Mouse (Mus musculus): ENCODE measurements around the gene Erp27. TPM values are rescaled to one million over a fixed set of nuclear protein-coding genes. Genes with fewer than 3 reads are reported as not detected.
A peak's percentile ranks its signal among the peaks of the same experiment; 100 is the strongest.

The Erp27 gene
- polyA plus RNA-seq, 1 experiment from 2014 or later: 0.62 TPM

GRCm38 (mm10) chr6:136950171-136950570 lies 28.2 kb upstream of the Erp27 start:
- Histone ChIP-seq H3K4me3 (no peak overlapping the region), H3K9ac (no peak overlapping the region), H3K27ac (no peak overlapping the region), H3K36me3 (no peaks in the 10 kb centered on the region), H3K9me3 (no peaks in the 10 kb centered on the region), H3K4me1 (no peaks in the 10 kb centered on the region), H3K27me3 (no peaks in the 10 kb centered on the region), H3K4me2 (no peak overlapping the region)
- 88% methylated on average over 2 of the region's 2 CpGs for WGBS
- no peak for ATAC-seq (ENCODE audit: borderline replicate concordance, extremely low read depth, low FRiP score, low TSS enrichment)

DNA sequence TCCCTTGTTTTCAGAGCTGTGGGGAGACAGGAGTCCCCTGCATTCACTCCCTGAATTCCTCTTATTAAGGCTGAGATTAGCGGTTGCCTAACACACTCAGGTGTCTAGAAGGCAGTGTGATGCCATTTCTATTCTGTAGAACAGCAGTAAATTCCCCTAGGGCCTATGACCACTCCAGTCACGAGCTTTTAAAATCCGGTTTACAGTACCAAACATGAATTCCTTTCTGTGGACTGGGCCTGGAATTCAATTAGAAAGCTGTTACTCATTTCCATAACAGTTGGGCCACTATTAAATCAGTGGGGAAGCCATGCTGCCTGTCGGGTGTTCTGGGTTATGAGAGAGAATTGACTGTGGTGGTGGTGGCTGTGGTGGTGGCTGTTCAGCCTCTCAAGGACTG lies 25.7 kb upstream of the Erp27 start:
- 73% methylated on average over 4 of the region's 4 CpGs for WGBS
- H3K4me1 ChIP-seq: no peaks in the 10 kb centered on the region
- H3K4me2 ChIP-seq: no peak overlapping the region
- no peak overlapping the region for H3K4me3 ChIP-seq
- no peaks in the 10 kb centered on the region for H3K36me3 ChIP-seq
- H3K9me3 ChIP-seq: no peaks in the 10 kb centered on the region
- H3K27me3 ChIP-seq: no peaks in the 10 kb centered on the region
- no peak overlapping the region for H3K27ac ChIP-seq
- H3K9ac ChIP-seq: no peak overlapping the region
- no peak for ATAC-seq (ENCODE audit: borderline replicate concordance, extremely low read depth, low FRiP score, low TSS enrichment)

DNA sequence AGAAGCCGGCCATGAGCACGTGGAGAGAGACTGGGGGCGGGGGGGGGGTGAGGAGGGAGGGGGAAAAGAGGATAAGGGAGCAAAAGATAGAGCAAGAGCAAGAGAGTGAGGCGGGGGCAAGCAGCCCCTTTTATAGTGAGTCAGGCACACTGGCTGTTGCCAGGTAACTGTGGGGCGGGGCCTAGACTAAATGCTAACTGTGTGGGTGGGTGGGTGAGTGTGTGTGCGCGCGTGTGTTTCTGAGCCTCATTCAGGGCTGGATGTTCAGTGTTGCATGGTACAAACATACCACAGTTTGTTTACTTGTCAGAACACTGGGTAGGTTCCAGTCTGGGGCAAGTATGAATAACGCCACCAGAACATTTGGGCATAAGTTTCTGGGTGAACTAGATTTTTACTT lies 25.0 kb upstream of the Erp27 start:
- no peak overlapping the region for H3K9ac ChIP-seq
- no peaks in the 10 kb centered on the region for H3K27me3 ChIP-seq
- 46% methylated on average over 9 of the region's 9 CpGs for WGBS
- ATAC-seq (ENCODE audit: borderline replicate concordance, extremely low read depth, low FRiP score, low TSS enrichment): no peak
- no peaks in the 10 kb centered on the region for H3K9me3 ChIP-seq
- no peak overlapping the region for H3K27ac ChIP-seq
- peaks cover 2% of the 10 kb centered on the region; the same call in 1 of the 2 replicates for H3K4me1 ChIP-seq
- H3K4me2 ChIP-seq: no peak overlapping the region
- no peak overlapping the region for H3K4me3 ChIP-seq
- no peaks in the 10 kb centered on the region for H3K36me3 ChIP-seq

DNA sequence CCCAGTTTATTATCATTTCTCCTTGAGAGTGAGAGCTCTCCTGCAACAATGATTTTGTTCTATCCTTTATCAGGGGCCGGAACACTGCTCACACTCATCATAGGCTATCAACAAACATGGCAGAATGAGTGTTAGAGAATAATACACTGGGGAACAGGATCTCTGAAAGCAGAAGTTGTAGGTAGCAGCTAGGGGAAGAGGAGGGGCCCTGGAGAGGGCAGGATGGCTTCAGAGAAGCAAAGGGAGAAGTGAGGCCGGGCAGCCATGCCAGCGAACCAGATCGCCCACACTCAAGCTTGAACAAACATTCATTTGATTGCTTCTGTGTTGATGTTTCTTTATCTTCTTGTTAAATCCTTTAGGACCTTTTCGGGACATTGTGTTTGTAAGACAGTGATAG lies 24.3 kb upstream of the Erp27 start:
- H3K27me3 ChIP-seq: no peaks in the 10 kb centered on the region
- 59% methylated on average over 5 of the region's 5 CpGs for WGBS
- H3K4me1 ChIP-seq: peaks cover 9% of the 10 kb centered on the region
- H3K27ac ChIP-seq: no peak overlapping the region
- H3K4me2 ChIP-seq: no peak overlapping the region
- H3K9ac ChIP-seq: no peak overlapping the region
- no peak overlapping the region for H3K4me3 ChIP-seq
- H3K9me3 ChIP-seq: no peaks in the 10 kb centered on the region
- H3K36me3 ChIP-seq: no peaks in the 10 kb centered on the region
- no peak for ATAC-seq (ENCODE audit: borderline replicate concordance, extremely low read depth, low FRiP score, low TSS enrichment)

GRCm38 (mm10) chr6:136944511-136944910 lies 22.5 kb upstream of the Erp27 start:
- Histone ChIP-seq H3K9ac (no peak overlapping the region), H3K27ac (no peak overlapping the region), H3K27me3 (no peaks in the 10 kb centered on the region), H3K9me3 (no peaks in the 10 kb centered on the region), H3K4me1 (peaks cover 25% of the 10 kb centered on the region), H3K36me3 (no peaks in the 10 kb centered on the region), H3K4me3 (no peak overlapping the region), H3K4me2 (no peak overlapping the region)
- WGBS: 62% methylated on average over 8 of the region's 8 CpGs
- no peak for ATAC-seq (ENCODE audit: borderline replicate concordance, extremely low read depth, low FRiP score, low TSS enrichment)

DNA sequence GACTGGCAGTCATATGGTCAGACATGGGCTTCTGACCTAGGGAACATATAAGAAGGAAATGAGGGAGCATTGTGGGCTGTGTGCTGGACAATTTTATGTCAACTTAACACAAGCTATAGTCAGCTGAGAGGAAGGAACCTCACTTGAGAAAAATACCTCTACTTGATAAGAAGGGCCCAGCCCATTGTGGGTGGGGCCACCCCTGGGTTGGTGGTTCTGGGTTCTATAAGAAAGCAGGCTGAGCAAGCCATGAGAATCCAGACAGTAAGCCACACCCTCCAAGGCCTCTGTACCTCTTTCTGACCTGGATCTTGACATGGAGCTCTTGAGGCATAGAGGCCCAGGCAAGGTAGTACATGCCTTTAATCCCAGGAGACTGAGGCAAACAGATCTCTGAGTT lies 21.4 kb upstream of the Erp27 start:
- no peak overlapping the region for H3K4me2 ChIP-seq
- no peaks in the 10 kb centered on the region for H3K27me3 ChIP-seq
- no peak overlapping the region for H3K4me3 ChIP-seq
- peaks cover 29% of the 10 kb centered on the region for H3K4me1 ChIP-seq
- no peak for ATAC-seq (ENCODE audit: borderline replicate concordance, extremely low read depth, low FRiP score, low TSS enrichment)
- H3K9ac ChIP-seq: no peak overlapping the region
- no peaks in the 10 kb centered on the region for H3K36me3 ChIP-seq
- H3K27ac ChIP-seq: no peak overlapping the region
- H3K9me3 ChIP-seq: no peaks in the 10 kb centered on the region

DNA sequence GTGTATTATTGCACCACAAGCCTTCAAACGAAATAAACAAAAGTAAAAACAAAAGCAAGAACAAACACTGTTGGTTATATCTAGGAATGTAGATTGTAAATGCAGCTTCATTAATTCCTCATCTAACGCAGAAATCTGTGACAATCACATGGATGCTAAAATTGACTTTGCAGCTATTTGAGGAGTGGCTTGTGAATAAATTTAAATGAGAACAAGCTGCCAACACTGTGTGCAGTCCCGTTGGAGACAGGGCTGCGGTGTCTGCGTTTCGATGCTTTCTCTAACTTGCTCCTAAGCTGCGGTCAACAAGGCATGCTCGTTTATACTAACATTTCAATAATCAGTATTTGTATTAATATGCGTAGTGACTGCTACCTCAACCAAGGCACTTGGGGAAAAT lies 20.3 kb upstream of the Erp27 start:
- no peaks in the 10 kb centered on the region for H3K27me3 ChIP-seq
- no peak overlapping the region for H3K4me3 ChIP-seq
- H3K4me2 ChIP-seq: no peak overlapping the region
- 77% methylated on average over 9 of the region's 9 CpGs for WGBS
- no peak overlapping the region for H3K27ac ChIP-seq
- H3K9ac ChIP-seq: no peak overlapping the region
- no peaks in the 10 kb centered on the region for H3K36me3 ChIP-seq
- ATAC-seq (ENCODE audit: borderline replicate concordance, extremely low read depth, low FRiP score, low TSS enrichment): no peak
- peaks cover 29% of the 10 kb centered on the region for H3K4me1 ChIP-seq
- H3K9me3 ChIP-seq: no peaks in the 10 kb centered on the region

DNA sequence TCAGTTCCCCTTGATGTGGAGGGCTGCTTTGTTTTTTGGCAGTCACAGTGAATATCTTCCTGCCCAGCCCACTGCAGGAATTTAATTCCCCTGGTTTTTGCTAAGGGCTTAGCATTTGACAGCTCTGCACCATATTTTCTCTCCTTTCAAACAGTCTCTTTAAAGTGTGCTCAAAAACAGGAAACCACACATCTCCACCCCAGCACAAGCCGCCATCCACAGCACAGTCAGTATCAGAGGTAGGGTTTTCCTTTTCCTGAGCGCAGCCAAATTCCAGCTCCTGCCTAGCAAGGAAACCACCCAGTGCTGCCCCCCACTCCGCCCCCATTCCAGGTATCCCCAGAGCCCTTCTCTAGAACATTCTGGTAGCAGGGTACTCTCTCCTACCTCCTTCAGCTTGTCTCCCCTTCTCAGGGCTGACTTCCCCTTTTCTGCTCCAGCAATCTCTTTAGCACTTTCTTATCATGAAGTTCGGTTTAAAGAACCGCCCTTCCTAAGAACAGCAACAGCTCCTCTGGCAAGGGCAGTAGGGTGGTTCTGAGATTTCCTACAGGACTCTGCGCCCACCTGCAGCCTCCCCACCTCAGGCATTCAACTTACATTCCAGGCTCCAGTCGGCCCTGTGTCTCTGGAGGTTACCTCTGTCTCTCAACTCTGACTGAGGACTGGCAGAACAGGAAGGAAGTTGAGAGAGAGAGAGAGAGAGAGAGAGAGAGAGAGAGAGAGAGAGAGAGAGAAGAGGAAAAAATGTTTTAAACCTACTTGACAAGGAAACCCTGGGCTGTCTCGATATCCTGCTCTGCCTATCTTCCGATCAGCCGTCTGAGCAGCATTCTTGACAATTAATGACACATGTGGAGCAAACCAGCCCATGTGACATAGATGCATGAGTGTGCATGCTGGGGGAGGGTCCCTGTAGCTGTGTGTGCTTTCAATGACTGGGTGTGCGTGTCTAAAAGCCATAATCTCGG lies 19.4 kb upstream of the Erp27 start, which contains the start of gene Arhgdib:
TSS of gene Arhgdib (minus strand) at position 849 of the 971 bp plus-strand sequence.
- peak within 1 kb of the TSS; percentile 8; the same call in 1 of the 2 replicates for H3K4me3 ChIP-seq

GRCm38 (mm10) chr6:136940188-136940960 lies 18.4 kb upstream of the Erp27 start:
- H3K9me3 ChIP-seq: no peaks in the 10 kb centered on the region
- H3K4me1 ChIP-seq: peaks cover 29% of the 10 kb centered on the region
- H3K4me2 ChIP-seq: peak overlapping the region; percentile 21; the same call in 1 of the 2 replicates
- H3K27me3 ChIP-seq: no peaks in the 10 kb centered on the region
- H3K27ac ChIP-seq: peak overlapping the region; percentile 86
- WGBS: 69% methylated on average over 11 of the region's 11 CpGs
- H3K4me3 ChIP-seq: no peak overlapping the region
- no peak for ATAC-seq (ENCODE audit: borderline replicate concordance, extremely low read depth, low FRiP score, low TSS enrichment)
- no peaks in the 10 kb centered on the region for H3K36me3 ChIP-seq
- H3K9ac ChIP-seq: no peak overlapping the region

More for the DNA sequence above, 19.4 kb upstream of the Erp27 start, which contains the start of gene Arhgdib:
- Histone ChIP-seq H3K4me2 (peak within 1 kb of the TSS; percentile 21), H3K36me3 (no peaks in the 10 kb centered on the region), H3K27ac (peak within 1 kb of the TSS; percentile 86), H3K9ac (no peak within 1 kb of the TSS), H3K27me3 (no peaks in the 10 kb centered on the region), H3K9me3 (no peaks in the 10 kb centered on the region), H3K4me1 (peaks cover 29% of the 10 kb centered on the region)
- peak; percentile 60; the same call in 1 of the 2 replicates for ATAC-seq (ENCODE audit: borderline replicate concordance, extremely low read depth, low FRiP score, low TSS enrichment)
- 15% methylated on average over 12 of the region's 12 CpGs for WGBS

- Histone ChIP-seq H3K27ac (0 out of 2 replicates have a peak overlapping the region, but pooled peaks have one; percentile 86), H3K4me1 (peaks cover 29% of the 10 kb centered on the region), H3K9ac (no peak overlapping the region), H3K4me2 (no peak overlapping the region), H3K36me3 (no peaks in the 10 kb centered on the region), H3K9me3 (no peaks in the 10 kb centered on the region), H3K27me3 (no peaks in the 10 kb centered on the region), H3K4me3 (no peak overlapping the region)
- no peak for ATAC-seq (ENCODE audit: borderline replicate concordance, extremely low read depth, low FRiP score, low TSS enrichment)
- 58% methylated on average over 14 of the region's 14 CpGs for WGBS
Observed at GRCm38 (mm10) chr6:136939326-136940187, 17.6 kb upstream of the Erp27 start.

Data from lung, embryonic 15.5 days (tissue).